Mouse (Mus musculus) MEL (cell line): ENCODE results near the gene Ppfia4. TPM values are rescaled to one million over a fixed set of nuclear protein-coding genes. Genes with fewer than 3 reads are reported as not detected.
"Not testable (repeated sequence)": the region's sequence is repeated elsewhere in the genome, so short reads cannot be mapped to it uniquely, and the experiment has no call there.

Experiments
- DNase-seq: peaks from one replicate; pipeline ENCODE4 v3.0.0; 2011; ENCODE audit warnings: low read depth, low spot score
- H3K27ac ChIP-seq: 2 replicates; pipeline ENCODE4 v1.5.1; 2012; ENCODE audit warnings: low read depth, mild to moderate bottlenecking, control low read depth, low read length, moderate library complexity; ENCODE audit not compliant: control insufficient read depth
- H3K27me3 ChIP-seq, 2 experiments: fragments of 150-350 bp in 1 of 2; sonication (generic) in 1 of 2; 2 replicates each; pipeline ENCODE4 v1.6.1; 2012; ENCODE audit warnings: low read length in 2 of 2, mild to moderate bottlenecking in 2 of 2, improper control_type of control experiment in 1 of 2, moderate library complexity in 1 of 2; ENCODE audit not compliant: insufficient read depth in 2 of 2, control insufficient read depth in 1 of 2
- H3K36me3 ChIP-seq, 2 experiments: 2 replicates each; pipeline ENCODE4 v1.6.1; 2012 to 2014; ENCODE audit warnings: low read length in 2 of 2, improper control_type of control experiment in 1 of 2, inconsistent platforms in 1 of 2, mild to moderate bottlenecking in 1 of 2; ENCODE audit not compliant: insufficient read depth in 2 of 2, control insufficient read depth in 1 of 2
- H3K4me1 ChIP-seq, 2 experiments: fragments of 150-350 bp in 1 of 2; sonication (generic) in 1 of 2; 2 replicates each; pipeline ENCODE4 v1.6.1; 2012; ENCODE audit warnings: low read length in 2 of 2, improper control_type of control experiment in 1 of 2, mild to moderate bottlenecking in 1 of 2; ENCODE audit not compliant: insufficient read depth in 2 of 2, control insufficient read depth in 1 of 2
- H3K4me3 ChIP-seq, 2 experiments: fragments of 150-350 bp in 1 of 2; sonication (generic) in 1 of 2; 2 replicates each; pipeline ENCODE4 v1.5.1; 2012; ENCODE audit warnings: low read depth in 2 of 2, low read length in 2 of 2, mild to moderate bottlenecking in 2 of 2, moderate library complexity in 2 of 2, control low read depth in 1 of 2, improper control_type of control experiment in 1 of 2; ENCODE audit not compliant: control insufficient read depth in 1 of 2, insufficient read depth in 1 of 2
- H3K79me2 ChIP-seq: 2 replicates; pipeline ENCODE4 v1.6.1; 2012; ENCODE audit warnings: mild to moderate bottlenecking, low read length, moderate library complexity; ENCODE audit not compliant: control insufficient read depth, poor library complexity, insufficient read depth
- H3K9ac ChIP-seq: 2 replicates; pipeline ENCODE4 v1.6.1; 2012; ENCODE audit warnings: low read depth, mild to moderate bottlenecking, control low read depth, low read length, moderate library complexity; ENCODE audit not compliant: control insufficient read depth, poor library complexity, severe bottlenecking
- H3K9me3 ChIP-seq: fragments of 150-350 bp; sonication (generic); replicated peaks from 2 replicates; pipeline ENCODE4 v1.6.1; 2012; ENCODE audit warnings: mild to moderate bottlenecking, low read length, improper control_type of control experiment, moderate library complexity; ENCODE audit not compliant: insufficient read depth
- ELF1 ChIP-seq: IDR thresholded peaks from 2 replicates; pipeline ENCODE4 v1.6.1; 2014; ENCODE audit warnings: low read depth, mild to moderate bottlenecking, inconsistent platforms, low read length, improper control_type of control experiment, moderate library complexity
- JUND ChIP-seq: IDR thresholded peaks from 2 replicates; pipeline ENCODE4 v1.6.1; 2011; ENCODE audit warnings: low read depth, mild to moderate bottlenecking, improper control_type of control experiment, low read length
- MAFK ChIP-seq: IDR thresholded peaks from 2 replicates; pipeline ENCODE4 v1.6.1; 2011; ENCODE audit warnings: low read depth, mild to moderate bottlenecking, low read length, improper control_type of control experiment, borderline replicate concordance
- MXI1 ChIP-seq: IDR thresholded peaks from 2 replicates; pipeline ENCODE4 v1.6.1; 2011; ENCODE audit warnings: mild to moderate bottlenecking, low read depth, low read length, improper control_type of control experiment
- MYC ChIP-seq: IDR thresholded peaks from 2 replicates; pipeline ENCODE4 v1.6.1; 2011; ENCODE audit warnings: low read depth, mild to moderate bottlenecking, low read length, improper control_type of control experiment, moderate library complexity
- POLR2AphosphoS2 ChIP-seq: IDR thresholded peaks from 2 replicates; pipeline ENCODE4 v1.6.1; 2011; ENCODE audit warnings: low read length, improper control_type of control experiment
- POLR2AphosphoS5 ChIP-seq: IDR thresholded peaks from 2 replicates; pipeline ENCODE4 v1.6.1; 2012; ENCODE audit warnings: low read depth, borderline replicate concordance, mild to moderate bottlenecking, inconsistent platforms, low read length, moderate library complexity, mixed read lengths
- SMC3 ChIP-seq: IDR thresholded peaks from 2 replicates; pipeline ENCODE4 v1.6.1; 2011; ENCODE audit warnings: low read depth, low read length, improper control_type of control experiment
- TAL1 ChIP-seq: IDR thresholded peaks from 2 replicates; pipeline ENCODE4 v1.6.1; 2012; ENCODE audit warnings: mild to moderate bottlenecking, inconsistent platforms, low read length, moderate library complexity, mixed read lengths
- ZKSCAN1 ChIP-seq: IDR thresholded peaks from 2 replicates; pipeline ENCODE4 v1.6.1; 2012; ENCODE audit warnings: low read depth, mild to moderate bottlenecking, inconsistent platforms, low read length, improper control_type of control experiment, moderate library complexity
- polyA plus RNA-seq, 2 experiments: library from polyadenylated mRNA; stranded (reverse) in 1 of 2; unstranded in 1 of 2; fragments of >175 nt in 1 of 2; fragments of >200 nt in 1 of 2; gene quantifications; 2 replicates each; pipeline versions ENCODE4 v1.2.1 to v1.2.4; 2012; ENCODE audit warnings: low replicate concordance in 2 of 2, low read depth in 1 of 2; ENCODE audit not compliant: insufficient read length in 2 of 2, insufficient read depth in 1 of 2, missing spikeins in 1 of 2
- total RNA-seq: library from RNA; depleted of rRNA; stranded (reverse); fragments of 300-350 nt; gene quantifications from 2 replicates; pipeline ENCODE4 v1.2.3, GENCODE M21; 2012; rRNA removed

The Ppfia4 gene
- total and polyA plus RNA-seq, 3 experiments: 0.11 TPM; not detected in 2

- peak; percentile 10 for DNase-seq
- Histone ChIP-seq H3K4me3 (no peak overlapping the region), H3K9me3 (no peaks in the 10 kb centered on the region), H3K9ac (no peak overlapping the region), H3K36me3 (no peaks in the 10 kb centered on the region), H3K27me3 (peaks cover 8 to 12% of the 10 kb centered on the region in 2 experiments), H3K27ac (no peak overlapping the region), H3K79me2 (no peaks in the 10 kb centered on the region), H3K4me1 (no peaks in the 10 kb centered on the region)
- TF ChIP-seq TAL1 (no peak), ZKSCAN1 (no peak), SMC3 (no peak), MAFK (no peak), POLR2AphosphoS5 (no peak), ELF1 (no peak), POLR2AphosphoS2 (no peak), MXI1 (no peak), MYC (no peak), JUND (no peak)
Measured at GRCm38 (mm10) chr1:134264341-134264740, 68.4 kb downstream of the Ppfia4 start.

- H3K9ac ChIP-seq, H3K4me3 ChIP-seq, DNase-seq, H3K4me1 ChIP-seq, H3K27ac ChIP-seq, H3K9me3 ChIP-seq, H3K27me3 ChIP-seq, H3K36me3 ChIP-seq, H3K79me2 ChIP-seq: not testable (repeated sequence)
Measured at GRCm38 (mm10) chr1:134249681-134250080, 83.0 kb downstream of the Ppfia4 start.

Other genes with a start within 250 kb of the Ppfia4 start
- gene Chit1, start 221.7 kb downstream of the Ppfia4 start, total RNA-seq: not detected in 2 replicates
- gene Chit1, start 221.7 kb downstream of the Ppfia4 start, polyA plus RNA-seq: not detected
- gene Chil1, start 150.8 kb downstream of the Ppfia4 start, total RNA-seq: not detected in 2 replicates
- gene Chil1, start 150.8 kb downstream of the Ppfia4 start, polyA plus RNA-seq: not detected
- not detected in 2 replicates for gene Mybph, start 139.5 kb downstream of the Ppfia4 start, total RNA-seq
- not detected for gene Mybph, start 139.5 kb downstream of the Ppfia4 start, polyA plus RNA-seq
- gene Adora1, start 97.5 kb downstream of the Ppfia4 start, total RNA-seq: 0.03 TPM in 1 of 2 replicates, not detected in the other
- gene Adora1, start 97.5 kb downstream of the Ppfia4 start, polyA plus RNA-seq: not detected
- gene Myog, start 42.9 kb downstream of the Ppfia4 start, total RNA-seq: not detected in 2 replicates
- not detected for gene Myog, start 42.9 kb downstream of the Ppfia4 start, polyA plus RNA-seq
- gene Tmem183a, start 29.1 kb upstream of the Ppfia4 start, total RNA-seq: 54.2 and 69.3 TPM in 2 replicates
- gene Tmem183a, start 29.1 kb upstream of the Ppfia4 start, polyA plus RNA-seq: 100 to 1,000 TPM in 1 of 2 experiments, 10 to 100 TPM in 1; 82.7 to 131 TPM
- gene 4933406M09Rik, start 53.0 kb upstream of the Ppfia4 start, total RNA-seq: not detected in 2 replicates
- gene 4933406M09Rik, start 53.0 kb upstream of the Ppfia4 start, polyA plus RNA-seq: not detected
- 18.8 and 35.8 TPM in 2 replicates for gene Cyb5r1, start 72.6 kb upstream of the Ppfia4 start, total RNA-seq
- 10 to 100 TPM in 1 of 2 experiments, not detected in 1; 94.8 TPM for gene Cyb5r1, start 72.6 kb upstream of the Ppfia4 start, polyA plus RNA-seq
- gene Adipor1, start 82.5 kb upstream of the Ppfia4 start, total RNA-seq: 55.2 and 57.6 TPM in 2 replicates
- gene Adipor1, start 82.5 kb upstream of the Ppfia4 start, polyA plus RNA-seq: 100 to 1,000 TPM in 1 of 2 experiments, 10 to 100 TPM in 1; 94.1 to 109 TPM
- 21.8 and 26.4 TPM in 2 replicates for gene Klhl12, start 122.6 kb upstream of the Ppfia4 start, total RNA-seq
- gene Klhl12, start 122.6 kb upstream of the Ppfia4 start, polyA plus RNA-seq: 10 to 100 TPM in 1 of 2 experiments, not detected in 1; 20.8 TPM
- gene Rabif, start 161.7 kb upstream of the Ppfia4 start, total RNA-seq: 18.5 and 21.5 TPM in 2 replicates
- gene Rabif, start 161.7 kb upstream of the Ppfia4 start, polyA plus RNA-seq: 10 to 100 TPM in 1 of 2 experiments, not detected in 1; 21.8 TPM
- 0.08 TPM in 1 of 2 replicates, not detected in the other for gene Mgat4e, start 216.8 kb upstream of the Ppfia4 start, total RNA-seq
- gene Mgat4e, start 216.8 kb upstream of the Ppfia4 start, polyA plus RNA-seq: under 1 TPM in 1 of 2 experiments, not detected in 1; 0.17 TPM
- 25.5 and 37.7 TPM in 2 replicates for gene Kdm5b, start 227.2 kb upstream of the Ppfia4 start, total RNA-seq
- 10 to 100 TPM; 31.8 to 48.6 TPM for gene Kdm5b, start 227.2 kb upstream of the Ppfia4 start, polyA plus RNA-seq